Mouse (Mus musculus): Measurements from ENCODE around the gene Chd8.

Chd8 gene

GRCm38 (mm10) chr14:52199412-52199811 lies 58.2 kb downstream of the Chd8 start:
- DNase-seq (ENCODE audit: low read depth in 1 of 2, low spot score in 2 of 2), result no peak

DNA sequence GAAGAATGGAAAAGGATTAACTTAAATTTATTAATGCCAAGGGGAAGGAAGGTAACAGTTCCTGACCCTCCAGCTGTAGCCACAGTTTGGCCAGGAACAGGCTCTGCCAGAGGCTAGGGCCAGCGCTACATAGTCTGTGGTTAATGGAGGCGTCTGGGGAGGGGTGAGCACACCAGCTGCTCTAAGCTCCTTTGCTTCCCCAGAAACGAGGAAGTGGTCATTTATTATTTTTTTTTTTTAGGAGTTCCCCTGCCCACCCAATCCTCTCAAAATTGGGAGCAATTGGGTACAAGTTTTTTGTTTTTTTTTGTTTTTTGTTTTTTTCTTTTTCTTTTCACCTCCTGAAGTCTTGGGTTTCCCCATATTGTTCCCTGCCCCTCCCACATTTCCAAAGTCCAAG lies 59.4 kb downstream of the Chd8 start:
- DNase-seq (ENCODE audit: low read depth in 1 of 2, low spot score in 2 of 2), result no peak

DNA sequence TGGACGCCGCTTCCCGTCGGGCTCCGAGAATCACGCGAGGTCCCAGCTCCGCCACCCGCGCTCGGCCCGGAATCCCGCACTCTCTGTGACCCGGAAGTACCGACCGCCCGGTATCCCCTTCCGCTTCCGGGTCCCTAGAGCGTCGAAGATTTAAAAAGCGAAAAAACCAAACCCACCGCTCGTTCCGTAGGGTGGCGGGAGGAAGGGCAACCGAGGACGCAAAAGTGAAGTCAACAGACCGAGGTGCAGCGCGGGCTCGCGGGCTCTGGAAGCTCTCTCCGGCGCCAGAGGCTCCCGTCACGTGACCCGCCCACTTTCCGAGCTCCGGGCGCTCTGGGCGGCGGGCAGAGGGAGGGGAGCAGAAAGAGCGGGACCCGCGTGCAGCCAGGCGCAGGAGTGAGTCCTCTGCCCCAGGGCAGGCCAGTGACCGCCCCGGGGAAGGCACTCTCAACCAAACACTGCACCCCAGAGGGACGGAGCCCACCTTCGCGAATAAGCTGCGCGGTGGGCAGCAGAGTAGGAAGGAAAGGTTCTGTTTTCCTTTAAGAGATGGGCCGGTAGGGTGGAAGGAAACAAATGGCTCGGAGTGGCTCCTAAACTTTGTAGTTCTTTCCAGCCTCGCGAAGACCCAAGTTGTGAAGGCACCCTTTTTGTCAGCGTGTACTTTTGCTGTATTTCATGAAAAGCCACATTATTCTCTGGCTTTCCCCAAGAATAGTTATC lies 60.3 kb downstream of the Chd8 start, which contains the start of gene Supt16:
TSS of gene Supt16 (minus strand) at position 261 of the 723 bp plus-strand sequence.
- DNase-seq (ENCODE audit: low read depth in 1 of 2, low spot score in 2 of 2), result peak; percentile 53 to 74

- no peak for DNase-seq (ENCODE audit: low read depth in 1 of 2, low spot score in 2 of 2)
Observed at GRCm38 (mm10) chr14:52196230-52197155, 61.1 kb downstream of the Chd8 start.

GRCm38 (mm10) chr14:52195691-52196090 lies 61.9 kb downstream of the Chd8 start:
- DNase-seq (ENCODE audit: low read depth in 1 of 2, low spot score in 2 of 2), result peak; percentile 30 to 54

DNA sequence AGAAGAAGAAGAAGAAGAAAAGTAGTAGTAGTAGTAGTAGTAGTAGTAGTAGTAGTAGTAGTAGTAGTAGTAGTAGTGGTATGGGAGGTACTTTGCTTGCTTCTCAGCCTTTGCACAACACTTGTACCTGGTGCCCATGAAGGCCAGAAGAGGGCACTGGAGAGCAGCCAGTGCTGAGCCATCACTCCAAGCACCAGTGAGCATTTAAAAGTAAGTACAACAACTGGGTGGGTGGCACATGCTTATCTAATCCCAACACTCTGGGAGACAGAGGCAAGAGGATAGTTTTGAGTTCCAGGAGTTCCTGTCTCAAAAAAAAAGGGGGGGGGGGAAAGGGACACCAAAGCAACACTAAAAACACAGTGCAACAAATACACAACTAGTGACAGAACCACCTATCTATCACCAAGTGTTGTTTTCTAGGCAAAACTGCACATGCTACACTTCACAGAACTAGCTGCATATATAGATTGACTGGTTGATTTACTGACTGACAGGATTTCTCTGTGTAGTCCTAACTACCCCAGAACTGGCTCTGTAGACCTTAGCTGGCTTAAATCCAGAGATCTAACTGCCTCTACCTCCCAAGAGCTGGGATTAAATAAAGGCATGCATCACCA lies 66.7 kb downstream of the Chd8 start:
- no peak for DNase-seq (ENCODE audit: low read depth in 1 of 2, low spot score in 2 of 2)

DNA sequence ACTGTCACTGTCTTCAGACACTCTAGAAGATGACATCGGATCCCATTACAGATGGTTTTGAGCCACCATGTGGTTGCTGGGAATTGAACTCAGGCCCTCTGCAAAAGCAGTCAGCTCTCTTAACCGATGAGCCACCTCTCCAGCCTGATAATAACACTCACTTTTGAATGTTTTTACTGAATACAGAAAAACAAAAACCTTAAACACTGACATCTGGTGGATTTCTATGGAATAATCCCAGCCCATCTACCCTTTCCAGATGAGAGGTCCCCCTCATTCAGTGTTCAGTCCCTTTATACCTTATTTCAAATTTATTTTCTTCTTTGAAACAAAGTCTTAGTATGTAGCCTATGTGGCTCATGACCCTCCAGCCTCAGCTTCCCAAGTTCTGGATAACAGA lies 68.1 kb downstream of the Chd8 start:
- DNase-seq (ENCODE audit: low read depth in 1 of 2, low spot score in 2 of 2), result no peak

DNA sequence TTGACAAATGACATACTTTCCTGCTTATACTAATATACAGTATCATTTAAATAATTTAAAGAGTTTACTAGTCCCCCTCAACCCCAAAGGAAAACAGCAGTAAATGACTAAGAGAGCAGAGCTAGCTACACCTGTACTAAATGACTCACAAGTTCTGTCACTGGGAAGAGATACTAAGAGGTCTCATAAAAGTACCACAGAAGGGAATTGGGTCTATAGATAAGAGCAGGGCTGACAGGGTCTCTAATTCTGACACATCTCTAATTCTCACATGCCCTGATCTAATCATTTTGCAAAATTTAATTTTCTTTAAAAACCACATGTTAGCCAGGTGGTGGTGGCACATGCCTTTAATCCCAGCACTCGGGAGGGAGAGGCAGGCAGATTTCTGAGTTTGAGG lies 68.8 kb downstream of the Chd8 start:
- DNase-seq (ENCODE audit: low read depth in 1 of 2, low spot score in 2 of 2), result no peak

DNA sequence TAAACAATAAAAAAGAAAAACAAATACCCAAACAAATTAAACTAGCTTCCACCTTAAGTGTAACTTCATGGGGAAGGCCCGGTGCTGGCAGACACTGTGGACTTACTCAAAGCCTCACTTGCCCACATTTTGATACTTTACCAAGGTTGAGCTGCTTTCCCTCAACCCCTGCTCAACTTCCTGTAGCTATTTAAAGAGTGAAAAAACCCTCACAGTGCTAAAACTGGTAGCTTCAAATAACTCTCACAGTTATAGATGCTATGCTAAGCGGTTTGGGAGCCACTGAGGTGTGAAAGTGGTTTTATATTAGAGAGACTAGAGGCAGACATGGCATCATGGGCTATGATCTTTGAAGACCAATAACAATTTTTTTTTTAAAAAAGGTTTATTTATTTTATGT lies 91.0 kb downstream of the Chd8 start:
- DNase-seq (ENCODE audit: low read depth in 1 of 2, low spot score in 2 of 2), result no peak

DNA sequence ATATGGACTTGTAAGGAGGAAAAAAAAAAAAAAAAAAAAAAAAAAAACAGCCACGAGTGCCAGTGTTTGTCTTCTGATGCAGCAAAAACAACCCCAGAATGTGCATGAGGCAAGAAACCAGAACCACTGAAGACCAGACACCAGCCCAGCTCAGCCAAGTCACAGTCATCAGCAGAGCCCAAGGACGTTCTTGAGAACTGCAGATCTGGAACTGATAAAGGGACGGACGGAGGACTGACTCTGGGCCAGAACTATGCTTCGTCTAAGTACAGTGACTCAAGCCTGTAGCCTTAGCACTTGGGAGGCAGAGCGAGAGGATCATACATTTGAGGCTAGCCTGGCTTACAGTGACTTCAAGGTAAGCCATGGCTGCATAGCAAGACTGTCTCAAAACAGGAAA lies 96.7 kb downstream of the Chd8 start:
- no peak for DNase-seq (ENCODE audit: low read depth in 1 of 2, low spot score in 2 of 2)

DNA sequence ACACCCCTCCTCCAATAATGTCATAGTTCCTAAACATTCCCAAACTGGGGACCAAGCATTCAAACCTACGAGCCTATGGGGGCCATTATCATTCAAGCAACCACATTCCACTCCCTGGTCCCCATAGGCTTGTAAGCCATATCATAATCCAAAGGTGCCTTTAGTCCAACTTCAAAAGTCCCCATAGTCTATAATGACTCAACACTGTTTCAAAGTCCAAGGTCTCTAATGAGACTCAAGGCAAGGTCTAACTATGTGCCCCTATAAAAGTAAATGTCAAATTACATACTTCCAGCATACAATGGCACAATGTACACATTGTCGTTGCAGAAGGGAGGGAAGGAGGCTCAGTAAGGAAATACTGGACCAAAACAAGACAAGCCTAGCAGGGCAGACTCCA lies 102.6 kb downstream of the Chd8 start:
- DNase-seq (ENCODE audit: low read depth in 1 of 2, low spot score in 2 of 2), result no peak

DNA sequence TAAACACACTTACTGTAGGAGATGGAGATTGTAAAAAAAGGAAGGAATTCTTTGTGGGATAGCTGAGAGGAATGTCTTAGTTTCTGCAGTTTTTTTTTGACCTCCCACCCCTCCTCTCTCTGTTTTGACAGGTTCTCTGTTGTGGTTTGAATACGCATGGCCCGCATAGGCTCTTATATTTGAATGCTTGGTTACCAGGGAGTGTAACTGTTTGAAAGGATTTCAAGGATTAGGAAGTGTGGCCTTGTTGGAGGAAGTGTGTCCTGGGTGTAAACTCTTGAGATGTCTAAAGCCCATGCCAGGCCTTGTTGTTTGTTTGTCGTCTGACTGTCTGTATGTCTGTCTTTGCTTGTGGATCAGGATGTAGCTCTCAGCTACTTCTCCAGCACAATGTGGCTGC lies 105.0 kb downstream of the Chd8 start:
- DNase-seq (ENCODE audit: low read depth in 1 of 2, low spot score in 2 of 2), result no peak

DNA sequence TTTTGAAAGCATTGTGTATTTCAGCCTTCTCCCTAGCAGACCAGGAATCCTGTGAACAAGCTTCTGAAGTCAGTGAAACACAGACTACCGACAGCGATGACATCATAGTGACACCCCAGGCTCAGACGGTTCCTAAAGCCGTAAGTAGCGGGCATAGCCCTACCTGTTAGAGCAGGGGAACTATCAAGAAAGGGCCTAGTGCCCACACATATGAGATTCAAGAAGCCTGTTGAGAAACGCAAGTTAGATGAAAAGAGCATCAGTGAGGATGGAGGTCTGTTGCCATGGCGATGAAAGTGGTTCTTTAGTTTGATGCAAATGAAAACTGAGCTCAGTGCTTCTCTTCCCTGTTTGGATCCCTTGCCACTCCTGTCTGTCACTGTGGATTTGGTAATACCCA lies 105.4 kb downstream of the Chd8 start:
- no peak for DNase-seq (ENCODE audit: low read depth in 1 of 2, low spot score in 2 of 2)

GRCm38 (mm10) chr14:52149888-52150287 lies 107.7 kb downstream of the Chd8 start:
- DNase-seq (ENCODE audit: low read depth in 1 of 2, low spot score in 2 of 2), result no peak
